Mouse (Mus musculus) CD8-positive naive resting alpha-beta T cell, adult 57 days (primary cell): ENCODE results near the gene Wdr78. TPM values are rescaled to one million over a fixed set of nuclear protein-coding genes. Genes with fewer than 3 reads are reported as not detected.

Experiments
- total RNA-seq: library from RNA; stranded (reverse); gene quantifications from one replicate; pipeline ENCODE4 v1.2.4, GENCODE M21; 2023

Wdr78 gene
- 8.5 TPM for total RNA-seq

DNA sequence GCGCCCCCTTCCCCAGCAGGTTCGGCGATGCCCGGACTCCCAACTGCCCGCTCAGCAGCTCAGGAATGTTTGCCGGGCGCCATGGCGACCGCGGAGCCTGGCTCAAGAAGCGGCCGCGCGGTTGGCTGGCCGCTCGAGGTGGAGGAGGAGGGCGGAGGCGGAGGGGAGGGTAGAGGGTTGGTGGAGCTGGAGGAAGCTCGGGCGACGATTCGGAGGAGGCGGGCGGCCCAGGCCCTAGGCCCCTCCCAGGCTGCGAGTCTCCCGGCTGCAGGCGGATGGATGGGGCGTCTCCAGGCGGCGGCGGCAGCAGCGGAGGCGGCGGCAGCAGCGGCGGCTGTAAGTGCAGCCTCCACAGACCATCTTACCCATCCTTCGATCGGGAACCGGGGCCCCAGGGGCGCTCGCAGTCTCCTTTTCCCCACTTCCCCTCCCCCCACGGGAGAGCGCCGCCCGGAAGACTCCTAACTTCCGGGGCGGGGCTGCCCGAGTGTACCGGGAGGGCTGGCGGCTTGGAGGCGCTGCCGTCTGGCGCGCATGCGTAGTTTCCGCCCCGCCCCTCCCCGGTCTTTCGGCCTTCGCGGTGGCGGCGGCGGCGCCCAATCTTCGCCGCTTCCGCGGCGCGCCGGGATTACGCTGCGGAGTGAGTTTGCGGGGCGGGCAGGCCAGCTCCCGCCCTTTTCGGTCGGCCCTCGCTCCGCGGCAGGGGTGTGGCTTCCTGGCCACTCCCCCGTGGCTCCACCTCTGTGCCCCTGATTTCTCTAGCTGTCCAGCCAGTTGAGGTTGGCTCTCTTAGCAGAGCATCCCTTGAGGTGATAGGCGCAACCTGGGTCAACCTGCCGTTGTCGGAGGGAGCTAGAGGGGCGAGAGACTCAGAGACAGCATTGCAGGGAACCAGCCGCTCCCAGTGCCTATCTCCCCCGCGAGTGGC lies at the start of gene Wdr78, which contains the start of gene Mier1:
Gene Wdr78 (minus strand): TSS at position 372 of the 928 bp plus-strand sequence.
Gene Mier1 (plus strand): TSS at position 207 of the 928 bp plus-strand sequence.

DNA sequence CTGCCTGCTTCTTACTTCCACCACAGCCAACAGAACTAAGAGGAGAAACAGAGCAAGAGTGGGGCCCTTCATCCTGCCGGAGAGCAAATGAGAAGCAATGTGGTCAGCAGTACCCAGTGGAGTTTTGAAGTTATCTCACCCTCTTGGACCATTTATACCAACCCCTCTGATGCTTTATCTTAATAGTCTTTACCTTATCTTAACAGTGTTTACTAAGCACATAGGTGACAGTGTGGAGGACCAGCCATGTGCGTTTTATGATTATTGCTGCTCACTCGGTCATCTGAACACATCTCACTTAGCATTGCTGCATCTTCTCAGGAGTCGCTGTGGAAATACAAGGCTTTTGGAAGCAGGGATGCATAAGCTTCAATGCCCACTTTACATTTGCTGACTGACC lies 87.7 kb downstream of the Wdr78 start, which contains the start of gene Insl5:
Gene Insl5 (minus strand): TSS at position 222 of the 400 bp plus-strand sequence.

Other genes with a start within 250 kb of the Wdr78 start
- not detected for gene Tctex1d1, start 135.9 kb downstream of the Wdr78 start, total RNA-seq
- gene Insl5, start 87.7 kb downstream of the Wdr78 start, total RNA-seq = not detected
- gene Mier1, start 165 bp downstream of the Wdr78 start, total RNA-seq = 106 TPM
- gene Slc35d1, start 100.6 kb upstream of the Wdr78 start, total RNA-seq = 32.1 TPM
- gene 4921539E11Rik, start 176.3 kb upstream of the Wdr78 start, total RNA-seq = not detected
- 19.2 TPM for gene Oma1, start 199.3 kb upstream of the Wdr78 start, total RNA-seq